Mouse (Mus musculus) left cerebral cortex, postnatal 36 days (tissue): ENCODE measurements at regions not wholly inside any gene's neighbourhood (a gene's known extent, or its start where the extent isn't known, plus 50 kb on each side); places are given as distances from the start of the nearest gene placed in this dataset.

Experiments
- DNase-seq, 2 experiments: peaks; one replicate each; pipeline ENCODE4 v3.0.0; 2021 to 2022; ENCODE audit warnings: low spot score in 2 of 2, mixed read lengths in 1 of 2
- intact Hi-C: fragments of 180-260 bp; cut with DNase I; formaldehyde crosslinking; loops from one replicate; pipeline ENCODE4 v1.15.1; 2025

GRCm38 (mm10) chr5:24237201-24237600 lies 72.4 kb downstream of the Nupl2 start:
- intact Hi-C loops, result no loop called here
- DNase-seq, result no peak

- no peak for DNase-seq
- intact Hi-C loops, result no loop called here
Observed at GRCm38 (mm10) chr5:24239006-24239405, 74.2 kb downstream of the Nupl2 start.

- intact Hi-C loops, result no loop called here
- no peak for DNase-seq
Observed at GRCm38 (mm10) chr5:24244211-24244610, 79.4 kb downstream of the Nupl2 start.

- intact Hi-C loops, result no loop called here
- DNase-seq, result no peak
Observed at GRCm38 (mm10) chr5:24255421-24255820, 90.7 kb downstream of the Nupl2 start.

GRCm38 (mm10) chr5:24261098-24261497 lies 90.3 kb downstream of the Kcnh2 start:
- intact Hi-C loops, result loop anchor here (5.0 kb wide), 1 partner anchor 94 kb away; no protein-coding TSS in a partner anchor
- DNase-seq, result peak; percentile 62 to 69

GRCm38 (mm10) chr5:24262146-24262545 lies 89.3 kb downstream of the Kcnh2 start:
- no peak for DNase-seq
- intact Hi-C loops, result loop anchor here (5.0 kb wide), 1 partner anchor 95 kb away; no protein-coding TSS in a partner anchor

GRCm38 (mm10) chr5:24264151-24264550 lies 87.3 kb downstream of the Kcnh2 start:
- DNase-seq, result no peak
- intact Hi-C loops, result loop anchor here (5.0 kb wide), 1 partner anchor 97 kb away; no protein-coding TSS in a partner anchor

GRCm38 (mm10) chr5:24265431-24265830 lies 86.0 kb downstream of the Kcnh2 start:
- intact Hi-C loops, result loop anchor here (5.0 kb wide), 1 partner anchor 37 kb away; no protein-coding TSS in a partner anchor
- no peak for DNase-seq

- intact Hi-C loops, result loop anchor here (2.0 to 5.0 kb wide), 2 partner anchors 36 to 94 kb away; no protein-coding TSS in a partner anchor
- DNase-seq, result peak; percentile 66 to 83
Observed at GRCm38 (mm10) chr5:24266344-24267295, 84.8 kb downstream of the Kcnh2 start.
